Mouse (Mus musculus): Measurements from ENCODE around the gene Defb25. TPM values are rescaled to one million over a fixed set of nuclear protein-coding genes. Genes with fewer than 3 reads are reported as not detected.

Defb25 gene
- polyA plus RNA-seq, 1 experiment, result 2.0 TPM

GRCm38 (mm10) chr2:152661163-152661562 is 38.3 kb upstream of the Defb25 start:
- no peaks in the 10 kb centered on the region for H3K36me3 ChIP-seq (ENCODE audit: control insufficient read depth, insufficient read depth, low read length)
- H3K4me1 ChIP-seq (replicated peaks; ENCODE audit: control insufficient read depth, insufficient read depth, low read length), result no peaks in the 10 kb centered on the region
- DNase-seq, result no peak
- no peak overlapping the region for H3K4me3 ChIP-seq (ENCODE audit: control insufficient read depth, insufficient read depth, low read length)
- no peak for TF ChIP-seq POLR2A (IDR thresholded peaks at IDR 0.05; ENCODE audit: control insufficient read depth, extremely low read depth, insufficient read depth, low read length, poor library complexity)
- TF ChIP-seq CTCF (IDR thresholded peaks at IDR 0.05; ENCODE audit: borderline replicate concordance, control insufficient read depth, extremely low read depth, insufficient read depth, low read length, poor library complexity), result no peak
- H3K27ac ChIP-seq (ENCODE audit: control insufficient read depth, insufficient read depth, low read length), result no peak overlapping the region
- H3K27me3 ChIP-seq (ENCODE audit: control insufficient read depth, insufficient read depth, low read length), result no peaks in the 10 kb centered on the region
- WGBS, result 33% methylated on average over 6 of the region's 6 CpGs

- H3K27me3 ChIP-seq (ENCODE audit: control insufficient read depth, insufficient read depth, low read length), result no peaks in the 10 kb centered on the region
- no peak overlapping the region for H3K27ac ChIP-seq (ENCODE audit: control insufficient read depth, insufficient read depth, low read length)
- TF ChIP-seq POLR2A (IDR thresholded peaks at IDR 0.05; ENCODE audit: control insufficient read depth, extremely low read depth, insufficient read depth, low read length, poor library complexity), result no peak
- TF ChIP-seq CTCF (IDR thresholded peaks at IDR 0.05; ENCODE audit: borderline replicate concordance, control insufficient read depth, extremely low read depth, insufficient read depth, low read length, poor library complexity), result no peak
- H3K4me1 ChIP-seq (replicated peaks; ENCODE audit: control insufficient read depth, insufficient read depth, low read length), result no peaks in the 10 kb centered on the region
- H3K36me3 ChIP-seq (ENCODE audit: control insufficient read depth, insufficient read depth, low read length), result no peaks in the 10 kb centered on the region
- no peak overlapping the region for H3K4me3 ChIP-seq (ENCODE audit: control insufficient read depth, insufficient read depth, low read length)
- DNase-seq, result no peak
- 72% methylated on average over 10 of the region's 10 CpGs for WGBS
Measured at GRCm38 (mm10) chr2:152657398-152657797, 34.5 kb upstream of the Defb25 start.

GRCm38 (mm10) chr2:152653874-152654715 is 31.2 kb upstream of the Defb25 start:
- no peak for DNase-seq
- 66% methylated on average over 14 of the region's 14 CpGs for WGBS
- no peak overlapping the region for H3K4me3 ChIP-seq (ENCODE audit: control insufficient read depth, insufficient read depth, low read length)

GRCm38 (mm10) chr2:152652901-152653620 is 30.2 kb upstream of the Defb25 start:
- no peaks in the 10 kb centered on the region for H3K4me1 ChIP-seq (replicated peaks; ENCODE audit: control insufficient read depth, insufficient read depth, low read length)
- no peaks in the 10 kb centered on the region for H3K27me3 ChIP-seq (ENCODE audit: control insufficient read depth, insufficient read depth, low read length)
- WGBS, result 84% methylated on average over 10 of the region's 10 CpGs
- no peaks in the 10 kb centered on the region for H3K36me3 ChIP-seq (ENCODE audit: control insufficient read depth, insufficient read depth, low read length)
- H3K27ac ChIP-seq (ENCODE audit: control insufficient read depth, insufficient read depth, low read length), result no peak overlapping the region
- no peak overlapping the region for H3K4me3 ChIP-seq (ENCODE audit: control insufficient read depth, insufficient read depth, low read length)
- no peak for DNase-seq
- TF ChIP-seq CTCF (IDR thresholded peaks at IDR 0.05; ENCODE audit: borderline replicate concordance, control insufficient read depth, extremely low read depth, insufficient read depth, low read length, poor library complexity), result no peak
- no peak for TF ChIP-seq POLR2A (IDR thresholded peaks at IDR 0.05; ENCODE audit: control insufficient read depth, extremely low read depth, insufficient read depth, low read length, poor library complexity)

More at GRCm38 (mm10) chr2:152653874-152654715, 31.2 kb upstream of the Defb25 start:
- no peaks in the 10 kb centered on the region for H3K4me1 ChIP-seq (replicated peaks; ENCODE audit: control insufficient read depth, insufficient read depth, low read length)
- H3K27me3 ChIP-seq (ENCODE audit: control insufficient read depth, insufficient read depth, low read length), result no peaks in the 10 kb centered on the region
- H3K36me3 ChIP-seq (ENCODE audit: control insufficient read depth, insufficient read depth, low read length), result no peaks in the 10 kb centered on the region
- no peak overlapping the region for H3K27ac ChIP-seq (ENCODE audit: control insufficient read depth, insufficient read depth, low read length)
- TF ChIP-seq POLR2A (IDR thresholded peaks at IDR 0.05; ENCODE audit: control insufficient read depth, extremely low read depth, insufficient read depth, low read length, poor library complexity), result no peak
- TF ChIP-seq CTCF (IDR thresholded peaks at IDR 0.05; ENCODE audit: borderline replicate concordance, control insufficient read depth, extremely low read depth, insufficient read depth, low read length, poor library complexity), result no peak

- Histone ChIP-seq H3K4me1 (replicated peaks; ENCODE audit: control insufficient read depth, insufficient read depth, low read length) (no peaks in the 10 kb centered on the region), H3K27me3 (ENCODE audit: control insufficient read depth, insufficient read depth, low read length) (no peaks in the 10 kb centered on the region), H3K36me3 (ENCODE audit: control insufficient read depth, insufficient read depth, low read length) (no peaks in the 10 kb centered on the region), H3K4me3 (ENCODE audit: control insufficient read depth, insufficient read depth, low read length) (no peak overlapping the region), H3K27ac (ENCODE audit: control insufficient read depth, insufficient read depth, low read length) (no peak overlapping the region)
- TF ChIP-seq CTCF (IDR thresholded peaks at IDR 0.05; ENCODE audit: borderline replicate concordance, control insufficient read depth, extremely low read depth, insufficient read depth, low read length, poor library complexity) (no peak), POLR2A (IDR thresholded peaks at IDR 0.05; ENCODE audit: control insufficient read depth, extremely low read depth, insufficient read depth, low read length, poor library complexity) (no peak)
- DNase-seq, result no peak
- WGBS, result 80% methylated on average over 11 of the region's 11 CpGs
Measured at GRCm38 (mm10) chr2:152639406-152640113, 16.7 kb upstream of the Defb25 start.

- no peaks in the 10 kb centered on the region for H3K4me1 ChIP-seq (replicated peaks; ENCODE audit: control insufficient read depth, insufficient read depth, low read length)
- H3K4me3 ChIP-seq (ENCODE audit: control insufficient read depth, insufficient read depth, low read length), result no peak overlapping the region
- TF ChIP-seq CTCF (IDR thresholded peaks at IDR 0.05; ENCODE audit: borderline replicate concordance, control insufficient read depth, extremely low read depth, insufficient read depth, low read length, poor library complexity) (no peak), POLR2A (IDR thresholded peaks at IDR 0.05; ENCODE audit: control insufficient read depth, extremely low read depth, insufficient read depth, low read length, poor library complexity) (no peak)
- DNase-seq, result no peak
- no peak overlapping the region for H3K27ac ChIP-seq (ENCODE audit: control insufficient read depth, insufficient read depth, low read length)
- no peaks in the 10 kb centered on the region for H3K36me3 ChIP-seq (ENCODE audit: control insufficient read depth, insufficient read depth, low read length)
- 82% methylated on average over 6 of the region's 6 CpGs for WGBS
- H3K27me3 ChIP-seq (ENCODE audit: control insufficient read depth, insufficient read depth, low read length), result no peaks in the 10 kb centered on the region
Measured at GRCm38 (mm10) chr2:152638865-152639264, 16.0 kb upstream of the Defb25 start.

Measured in thymus, adult 2 months (tissue).